Mouse (Mus musculus) spleen, adult 2 months (tissue): ENCODE measurements around the gene Sh2d3c. TPM values are rescaled to one million over a fixed set of nuclear protein-coding genes. Genes with fewer than 3 reads are reported as not detected.

Source experiments
- DNase-seq, 2 experiments: peaks; one replicate each; pipeline versions ENCODE4 v3.0.0 to v3.0.0-alpha.2; 2012 to 2021; ENCODE audit warnings: low spot score in 2 of 2, low read depth in 1 of 2
- H3K27ac ChIP-seq: fragments of 200-500 bp; 2 replicates; pipeline ENCODE4 v1.5.1; 2012; ENCODE audit warnings: low read length, inconsistent platforms; ENCODE audit not compliant: insufficient read depth
- H3K27me3 ChIP-seq: fragments of 200-500 bp; 2 replicates; pipeline ENCODE4 v1.6.1; 2012; ENCODE audit warnings: mild to moderate bottlenecking, moderate library complexity, low read length, inconsistent platforms; ENCODE audit not compliant: control insufficient read depth, insufficient read depth
- H3K36me3 ChIP-seq: fragments of 200-500 bp; 2 replicates; pipeline ENCODE4 v1.6.1; 2012; ENCODE audit warnings: mild to moderate bottlenecking, low read length, inconsistent platforms; ENCODE audit not compliant: control insufficient read depth, insufficient read depth
- H3K4me1 ChIP-seq: fragments of 200-500 bp; 2 replicates; pipeline ENCODE4 v1.6.1; 2011; ENCODE audit warnings: inconsistent platforms; ENCODE audit not compliant: control insufficient read depth, insufficient read depth, insufficient read length
- H3K4me3 ChIP-seq: fragments of 200-500 bp; 2 replicates; pipeline ENCODE4 v1.5.1; 2011; ENCODE audit warnings: mild to moderate bottlenecking, inconsistent platforms; ENCODE audit not compliant: insufficient read depth, insufficient read length; ENCODE audit errors: extremely low read depth
- CTCF ChIP-seq: fragments of 200-500 bp; IDR thresholded peaks from 2 replicates; pipeline ENCODE4 v1.5.1; 2011; ENCODE audit warnings: mild to moderate bottlenecking, inconsistent platforms; ENCODE audit not compliant: insufficient read depth, insufficient read length, insufficient replicate concordance; ENCODE audit errors: extremely low read depth
- POLR2A ChIP-seq: fragments of 200-500 bp; IDR thresholded peaks from 2 replicates; pipeline ENCODE4 v1.6.1; 2011; ENCODE audit warnings: low read depth, low read length, inconsistent platforms
- WGBS: fragments of 180-500 bp; shearing (Covaris S2); methylation state at CpG from one replicate; pipeline ENCODE4 v1.1.7; 2018; 5-methylcytosine and 5-hydroxymethylcytosine counted together
- polyA plus RNA-seq: library from polyadenylated mRNA; depleted of rRNA; stranded (reverse); fragments of >200 nt; gene quantifications from 2 replicates; pipeline ENCODE4 v1.2.3, GENCODE M21; 2012

Gene Sh2d3c
- polyA plus RNA-seq, 1 experiment: 136 TPM

- peaks cover 21% of the 10 kb centered on the region for H3K36me3 ChIP-seq
- H3K4me3 ChIP-seq: no peak overlapping the region
- TF ChIP-seq POLR2A (no peak), CTCF (no peak)
- peaks cover 15% of the 10 kb centered on the region; the same call in 1 of the 2 replicates for H3K4me1 ChIP-seq
- H3K27ac ChIP-seq: peak overlapping the region; percentile 11; the same call in 1 of the 2 replicates
- no peaks in the 10 kb centered on the region for H3K27me3 ChIP-seq
- no peak for DNase-seq
- WGBS: 89% methylated on average over 11 of the region's 11 CpGs
Observed at GRCm38 (mm10) chr2:32730854-32731253, 10.0 kb downstream of the Sh2d3c start.

- peak overlapping the region; percentile 28 for H3K27ac ChIP-seq
- H3K4me1 ChIP-seq: peaks cover 15% of the 10 kb centered on the region; the same call in 1 of the 2 replicates
- TF ChIP-seq CTCF (no peak), POLR2A (no peak)
- no peaks in the 10 kb centered on the region for H3K27me3 ChIP-seq
- H3K4me3 ChIP-seq: no peak overlapping the region
- WGBS: 85% methylated on average over 4 of the region's 4 CpGs
- H3K36me3 ChIP-seq: peaks cover 17% of the 10 kb centered on the region
- DNase-seq: no peak
Observed at GRCm38 (mm10) chr2:32731911-32732310, 11.1 kb downstream of the Sh2d3c start.

- DNase-seq: no peak
- Histone ChIP-seq H3K27me3 (no peaks in the 10 kb centered on the region), H3K4me3 (no peak overlapping the region), H3K36me3 (peaks cover 22% of the 10 kb centered on the region), H3K4me1 (peaks cover 12% of the 10 kb centered on the region; the same call in 1 of the 2 replicates), H3K27ac (no peak overlapping the region)
- WGBS: 82% methylated on average over 6 of the region's 6 CpGs
- TF ChIP-seq POLR2A: no peak
- no peak for TF ChIP-seq CTCF
Observed at GRCm38 (mm10) chr2:32732695-32733094, 11.8 kb downstream of the Sh2d3c start.

GRCm38 (mm10) chr2:32734480-32734879, 13.6 kb downstream of the Sh2d3c start:
- Histone ChIP-seq H3K4me1 (peaks cover 3% of the 10 kb centered on the region; the same call in 1 of the 2 replicates), H3K27ac (0 out of 2 replicates have a peak overlapping the region, but pooled peaks have one; percentile 39), H3K36me3 (peaks cover 25% of the 10 kb centered on the region), H3K27me3 (no peaks in the 10 kb centered on the region), H3K4me3 (no peak overlapping the region)
- 84% methylated on average over 4 of the region's 4 CpGs for WGBS
- no peak for DNase-seq
- TF ChIP-seq POLR2A: no peak
- no peak for TF ChIP-seq CTCF

GRCm38 (mm10) chr2:32734933-32735332, 14.1 kb downstream of the Sh2d3c start:
- Histone ChIP-seq H3K36me3 (peaks cover 26% of the 10 kb centered on the region), H3K4me1 (peaks cover 3% of the 10 kb centered on the region; the same call in 1 of the 2 replicates), H3K27me3 (no peaks in the 10 kb centered on the region), H3K4me3 (no peak overlapping the region), H3K27ac (0 out of 2 replicates have a peak overlapping the region, but pooled peaks have one; percentile 39)
- no peak for TF ChIP-seq CTCF
- no peak for TF ChIP-seq POLR2A
- WGBS: 69% methylated on average over 4 of the region's 4 CpGs
- DNase-seq: no peak

GRCm38 (mm10) chr2:32736306-32736829, 15.5 kb downstream of the Sh2d3c start:
- Histone ChIP-seq H3K36me3 (peaks cover 27% of the 10 kb centered on the region), H3K27ac (no peak overlapping the region), H3K27me3 (no peaks in the 10 kb centered on the region), H3K4me1 (peaks cover 3% of the 10 kb centered on the region), H3K4me3 (no peak overlapping the region)
- TF ChIP-seq POLR2A: no peak
- TF ChIP-seq CTCF: no peak
- 62% methylated on average over 3 of the region's 3 CpGs for WGBS
- no peak for DNase-seq

GRCm38 (mm10) chr2:32737008-32737407, 16.2 kb downstream of the Sh2d3c start:
- no peak overlapping the region for H3K27ac ChIP-seq
- peaks cover 34% of the 10 kb centered on the region for H3K36me3 ChIP-seq
- no peak for TF ChIP-seq POLR2A
- TF ChIP-seq CTCF: no peak
- no peaks in the 10 kb centered on the region for H3K27me3 ChIP-seq
- no peak for DNase-seq
- 69% methylated on average over 6 of the region's 6 CpGs for WGBS
- peaks cover 3% of the 10 kb centered on the region for H3K4me1 ChIP-seq
- no peak overlapping the region for H3K4me3 ChIP-seq
